In genomic region chr5:122050832-122051105, GRCm38 (mm10) we compare ENCODE assay signal across 8 mouse cellular contexts. TPM values are rescaled to one million over a fixed set of nuclear protein-coding genes. Genes with fewer than 3 reads are reported as not detected.
DNase-seq lines count a peak whose midpoint lies in the region; ATAC-seq and TF ChIP-seq lines count a peak whose summit lies in the region.

No protein-coding gene starts in this region.

- H3K4me2 ChIP-seq in CH12.LX (ENCODE audit: insufficient read depth, low read depth, poor library complexity, severe bottlenecking), result peak overlapping the region; percentile 73
- peak overlapping the region; percentile 89 for H3K4me2 ChIP-seq in forebrain, embryonic 12.5 days
- peak overlapping the region; percentile 78 for H3K4me2 ChIP-seq in liver, embryonic 12.5 days

- intact Hi-C loops in gastrocnemius, adult 2 months (cut with DNase I), result loop anchor here (2.0 to 5.0 kb wide), 3 partner anchors 38 to 108 kb away; no protein-coding TSS in a partner anchor
- intact Hi-C loops in gastrocnemius, postnatal 36 days (cut with DNase I), result loop anchor here (2.0 kb wide), 1 partner anchor 38 kb away; no protein-coding TSS in a partner anchor

- TF ChIP-seq CTCF in gastrocnemius, adult 2 months (IDR thresholded peaks at IDR 0.05), result no peak
- peak in 1 of 2 experiments; percentile 45; a peak in 2 of 4 replicates for TF ChIP-seq CTCF in CH12.LX (conservative IDR thresholded peaks at IDR 0.05 in 1 of 2, IDR thresholded peaks at IDR 0.05 in 1 of 2; ENCODE audit: low read depth in 2 of 2, low read length in 2 of 2)

- no peak for TF ChIP-seq POLR2A in CH12.LX (IDR thresholded peaks at IDR 0.05; ENCODE audit: low read depth, low read length)

- dilution Hi-C loops in CH12.LX (cut with MboI; ENCODE audit: extremely low pct_ligation_motif_present, extremely low pct_unique_long_range_greater_than_20kb, low sequenced_read_pairs), result no loop called here

- in situ Hi-C loops in CH12.LX (cut with MboI; ENCODE audit: low pct_ligation_motif_present, low pct_unique_long_range_greater_than_20kb, low sequenced_read_pairs), result no loop called here

- no peak for TF ChIP-seq RAD21 in CH12.LX (IDR thresholded peaks at IDR 0.05; ENCODE audit: low read depth, low read length)

- H3K9me3 ChIP-seq in CH12.LX (replicated peaks; ENCODE audit: low read length), result no peaks in the 10 kb centered on the region
- no peaks in the 10 kb centered on the region for H3K9me3 ChIP-seq in forebrain, embryonic 12.5 days
- H3K9me3 ChIP-seq in liver, embryonic 12.5 days (replicated peaks), result no peaks in the 10 kb centered on the region

- DNase-seq in gastrocnemius, adult 2 months, result no peak
- DNase-seq in gastrocnemius, postnatal 10 days, result no peak
- no peak for DNase-seq in CH12.LX (ENCODE audit: extremely low read depth)
- no peak for DNase-seq in spleen, postnatal 4 days (ENCODE audit: low spot score in 2 of 2)
- DNase-seq in gastrocnemius, postnatal 36 days, result no peak
- no peak for DNase-seq in adrenal gland, adult 18-20 months (ENCODE audit: low spot score in 2 of 2)

- TF ChIP-seq EP300 in CH12.LX (IDR thresholded peaks at IDR 0.05; ENCODE audit: low read length), result no peak

- H3K79me2 ChIP-seq in CH12.LX (replicated peaks; ENCODE audit: control insufficient read depth, extremely low read depth, insufficient read depth, poor library complexity, severe bottlenecking), result no peaks in the 10 kb centered on the region

- WGBS in forebrain, embryonic 12.5 days, result 4% methylated on average over 8 of the region's 8 CpGs
- 6% methylated on average over 8 of the region's 8 CpGs for WGBS in liver, embryonic 12.5 days (ENCODE audit: insufficient replicate concordance)

- H3K4me1 ChIP-seq in CH12.LX (ENCODE audit: control insufficient read depth in 1 of 2, insufficient read depth in 2 of 2), result peaks cover 5% of the 10 kb centered on the region in 2 experiments; a peak in 1 of 4 replicates
- peaks cover 60% of the 10 kb centered on the region for H3K4me1 ChIP-seq in forebrain, embryonic 12.5 days
- peaks cover 21% of the 10 kb centered on the region for H3K4me1 ChIP-seq in liver, embryonic 12.5 days

- H3K4me3 ChIP-seq in gastrocnemius, adult 2 months, result peak overlapping the region; percentile 80
- H3K4me3 ChIP-seq in CH12.LX (replicated peaks in 1 of 3; ENCODE audit: low read depth in 2 of 3, low read length in 2 of 3, poor library complexity in 1 of 3), result peak overlapping the region in 1 of 3 experiments; percentile 71
- peak overlapping the region; percentile 88 for H3K4me3 ChIP-seq in forebrain, embryonic 12.5 days (replicated peaks)
- peak overlapping the region; percentile 66 for H3K4me3 ChIP-seq in liver, embryonic 12.5 days

- ATAC-seq in forebrain, embryonic 12.5 days (ENCODE audit: low FRiP score), result no peak
- 0 out of 2 replicates have a peak, but pooled peaks have one; percentile 19 for ATAC-seq in liver, embryonic 12.5 days

- H3K27ac ChIP-seq in gastrocnemius, adult 2 months, result no peak overlapping the region
- H3K27ac ChIP-seq in CH12.LX (ENCODE audit: insufficient read depth, low read depth), result no peak overlapping the region
- H3K27ac ChIP-seq in forebrain, embryonic 12.5 days, result no peak overlapping the region
- H3K27ac ChIP-seq in liver, embryonic 12.5 days, result no peak overlapping the region

- H3K9ac ChIP-seq in CH12.LX (ENCODE audit: insufficient read depth, low read depth), result no peak overlapping the region
- no peak overlapping the region for H3K9ac ChIP-seq in forebrain, embryonic 12.5 days
- no peak overlapping the region for H3K9ac ChIP-seq in liver, embryonic 12.5 days

- H3K36me3 ChIP-seq in CH12.LX (replicated peaks in 1 of 2; ENCODE audit: control insufficient read depth in 1 of 2, insufficient read depth in 1 of 2, low read length in 1 of 2), result no peaks in the 10 kb centered on the region
- H3K36me3 ChIP-seq in forebrain, embryonic 12.5 days (replicated peaks), result no peaks in the 10 kb centered on the region
- no peaks in the 10 kb centered on the region for H3K36me3 ChIP-seq in liver, embryonic 12.5 days

- H3K27me3 ChIP-seq in CH12.LX (replicated peaks), result peaks cover 96% of the 10 kb centered on the region
- H3K27me3 ChIP-seq in forebrain, embryonic 12.5 days, result peaks cover 29% of the 10 kb centered on the region
- peaks cover 92% of the 10 kb centered on the region for H3K27me3 ChIP-seq in liver, embryonic 12.5 days (replicated peaks)

TF ChIP-seq in CH12.LX, 34 proteins besides CTCF, POLR2A, EP300 and RAD21:
- TF ChIP-seq IRF4 (IDR thresholded peaks at IDR 0.05; ENCODE audit: low read depth, low read length), result peak; percentile 23; the same call in 1 of the 2 replicates
- TF ChIP-seq MAZ (IDR thresholded peaks at IDR 0.05; ENCODE audit: low read depth, low read length), result no peak

RNA-seq across cellular contexts. Expression of gene Cux2, which starts 0.9 kb away (rescaled TPM):
- 1 to 10 TPM; 3.9 to 6.0 TPM for total RNA-seq in gastrocnemius, adult 2 months (2021)
- total RNA-seq in gastrocnemius, postnatal 10 days (2021), result 1 to 10 TPM; 1.1 to 1.5 TPM
- 0.17 TPM in 1 of 2 replicates, not detected in the other for total RNA-seq in CH12.LX (2012; rRNA removed)
- not detected in 2 replicates for total RNA-seq in CH12.LX (2014; rRNA removed)
- not detected in 2 replicates for polyA plus RNA-seq in CH12.LX (2012; ENCODE audit: insufficient read length, low read depth)
- polyA plus RNA-seq in forebrain, embryonic 12.5 days (2016; fragmentation: Nextera tagmentation; extraction: Ambion mirVana), result 13.7 and 14.0 TPM in 2 replicates
- polyA plus RNA-seq in liver, embryonic 12.5 days (2016; fragmentation: Nextera tagmentation; extraction: Ambion mirVana), result 2.5 and 2.7 TPM in 2 replicates
- 1 to 10 TPM; 1.9 to 2.3 TPM for total RNA-seq in gastrocnemius, postnatal 36 days (2021)
- total RNA-seq in adrenal gland, adult 18-20 months (2021), result 10 to 100 TPM; 11.4 to 15.0 TPM

RNA-seq across cellular contexts. Expression of gene Myl2, which starts 50.0 kb away (rescaled TPM):
- 1,000 to 10,000 TPM in 1 of 2 experiments, 100 to 1,000 TPM in 1; 776 to 2,566 TPM for total RNA-seq in gastrocnemius, adult 2 months (2021)
- 100 to 1,000 TPM; 526 to 721 TPM for total RNA-seq in gastrocnemius, postnatal 10 days (2021)
- total RNA-seq in CH12.LX (2012; rRNA removed) (not detected in 2 replicates), CH12.LX (2014; rRNA removed) (not detected in 2 replicates)
- not detected in 2 replicates for polyA plus RNA-seq in CH12.LX (2012; ENCODE audit: insufficient read length, low read depth)
- 1.5 and 2.5 TPM in 2 replicates for polyA plus RNA-seq in forebrain, embryonic 12.5 days (2016; fragmentation: Nextera tagmentation; extraction: Ambion mirVana)
- 0.35 and 2.5 TPM in 2 replicates for polyA plus RNA-seq in liver, embryonic 12.5 days (2016; fragmentation: Nextera tagmentation; extraction: Ambion mirVana)
- total RNA-seq in gastrocnemius, postnatal 36 days (2021), result 1,000 to 10,000 TPM in 1 of 2 experiments, 100 to 1,000 TPM in 1; 404 to 1,700 TPM
- not detected for total RNA-seq in adrenal gland, adult 18-20 months (2021)

Comparison
In these comparisons a context has a peak if more than half of its experiments do, and no peak if none do; other contexts are left out.
1. RNA of gene Myl2, which starts 50.0 kb away (total RNA-seq): 776 to 2,566 TPM in gastrocnemius, adult 2 months, 404 to 1,700 TPM in gastrocnemius, postnatal 36 days and 526 to 721 TPM in gastrocnemius, postnatal 10 days; not detected in CH12.LX and not detected in adrenal gland, adult 18-20 months; every median in the first group is over 100 times any median in the second.
2. Peak in every context shown above with its lines, with median percentiles within 50 percentile points of each other: H3K4me2 ChIP-seq.